Mouse (Mus musculus): ENCODE data around the gene Vldlr. TPM values are rescaled to one million over a fixed set of nuclear protein-coding genes. Genes with fewer than 3 reads are reported as not detected.
A peak's percentile ranks its signal among the peaks of the same experiment; 100 is the strongest.

The Vldlr gene
- polyA plus RNA-seq, 1 experiment from 2014 or later = 32.5 TPM

DNA sequence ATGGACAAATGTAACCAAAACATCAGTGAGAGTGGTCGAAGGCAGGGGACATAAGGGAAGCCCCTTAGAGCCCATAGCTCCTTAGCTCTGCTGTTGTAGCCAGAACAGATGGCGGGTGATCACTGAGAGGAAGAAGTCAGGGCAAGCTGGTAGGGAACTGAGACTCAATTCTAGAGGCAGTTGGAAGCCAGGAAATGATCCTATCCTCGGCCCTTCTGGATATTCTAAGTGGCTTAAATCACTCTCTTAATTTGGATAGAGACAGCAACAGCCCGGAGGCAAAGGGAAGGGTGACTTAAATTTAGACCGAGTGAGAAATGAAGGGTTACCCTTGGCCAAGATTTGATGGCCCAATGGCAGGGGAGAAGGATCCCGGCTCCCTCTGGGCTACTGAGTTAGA, 6.8 kb downstream of the Vldlr start:
- H3K9me3 ChIP-seq (replicated peaks; ENCODE audit: control insufficient read depth, low read length) = no peaks in the 10 kb centered on the region
- no peaks in the 10 kb centered on the region for H3K27me3 ChIP-seq (ENCODE audit: control insufficient read depth, insufficient read depth, low read length)
- no peak overlapping the region for H3K9ac ChIP-seq (ENCODE audit: low read length)
- 67% methylated on average over 6 of the region's 6 CpGs for WGBS
- H3K4me1 ChIP-seq (ENCODE audit: control insufficient read depth, insufficient read depth, low read length) = peaks cover 47% of the 10 kb centered on the region
- ATAC-seq (replicated peaks; ENCODE audit: extremely low read depth, insufficient read depth, low FRiP score) = no peak
- H3K4me2 ChIP-seq (ENCODE audit: low read depth, low read length) = no peak overlapping the region
- no peaks in the 10 kb centered on the region for H3K36me3 ChIP-seq (ENCODE audit: control insufficient read depth, insufficient read depth)
- peak overlapping the region; percentile 3; the same call in 1 of the 2 replicates for H3K27ac ChIP-seq (ENCODE audit: low read length)
- H3K4me3 ChIP-seq (ENCODE audit: low read length) = no peak overlapping the region

DNA sequence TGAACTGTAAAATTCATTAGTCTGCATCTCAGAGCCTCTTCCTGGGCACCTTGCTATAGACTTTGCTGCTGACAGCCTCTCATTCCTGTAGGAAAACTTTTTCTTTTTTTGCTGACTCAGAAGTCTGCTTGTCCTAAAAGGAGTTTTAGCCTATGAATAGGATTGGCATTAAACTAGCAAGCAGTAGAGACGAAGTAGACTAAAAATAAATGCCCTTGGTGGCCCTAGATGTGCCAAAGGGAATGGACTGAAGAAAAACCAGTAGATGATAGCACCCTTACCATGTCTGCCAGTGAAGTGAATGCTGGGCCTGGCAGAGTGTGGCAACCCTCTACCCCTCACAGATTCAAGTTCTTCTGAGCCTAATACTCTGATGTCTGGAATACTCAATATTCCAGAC, 8.1 kb downstream of the Vldlr start:
- Histone ChIP-seq H3K27me3 (ENCODE audit: control insufficient read depth, insufficient read depth, low read length) (no peaks in the 10 kb centered on the region), H3K4me3 (ENCODE audit: low read length) (no peak overlapping the region), H3K36me3 (ENCODE audit: control insufficient read depth, insufficient read depth) (no peaks in the 10 kb centered on the region), H3K9me3 (replicated peaks; ENCODE audit: control insufficient read depth, low read length) (no peaks in the 10 kb centered on the region), H3K9ac (ENCODE audit: low read length) (no peak overlapping the region), H3K27ac (ENCODE audit: low read length) (peak overlapping the region; percentile 81), H3K4me1 (ENCODE audit: control insufficient read depth, insufficient read depth, low read length) (peaks cover 40% of the 10 kb centered on the region), H3K4me2 (ENCODE audit: low read depth, low read length) (peak overlapping the region; percentile 30)
- WGBS = 17% methylated on average over 1 of the region's 1 CpGs
- no peak for ATAC-seq (replicated peaks; ENCODE audit: extremely low read depth, insufficient read depth, low FRiP score)

DNA sequence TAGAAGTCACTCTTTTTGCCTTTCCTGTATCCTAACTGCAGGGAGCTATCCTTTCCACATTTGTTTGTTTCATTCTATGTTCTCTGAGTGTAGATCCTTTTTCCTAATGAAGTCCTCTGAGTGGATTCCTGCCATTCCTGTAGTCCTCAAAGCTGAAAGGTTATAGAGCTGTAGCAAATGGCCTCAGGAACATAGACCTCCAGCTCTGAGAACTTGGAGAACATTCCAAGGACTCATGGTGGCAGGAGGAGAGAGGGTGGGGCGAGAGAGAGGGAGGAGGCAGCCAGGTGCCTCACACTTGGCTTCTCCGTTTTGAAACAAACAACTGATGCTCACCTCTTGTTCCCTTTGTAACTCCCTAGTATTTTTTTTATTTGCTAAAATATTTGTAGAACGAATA, 10.3 kb downstream of the Vldlr start:
- no peak overlapping the region for H3K27ac ChIP-seq (ENCODE audit: low read length)
- H3K4me3 ChIP-seq (ENCODE audit: low read length) = no peak overlapping the region
- no peaks in the 10 kb centered on the region for H3K27me3 ChIP-seq (ENCODE audit: control insufficient read depth, insufficient read depth, low read length)
- H3K4me2 ChIP-seq (ENCODE audit: low read depth, low read length) = no peak overlapping the region
- H3K9ac ChIP-seq (ENCODE audit: low read length) = no peak overlapping the region
- 80% methylated on average over 3 of the region's 3 CpGs for WGBS
- peaks cover 3% of the 10 kb centered on the region; the same call in 1 of the 2 replicates for H3K36me3 ChIP-seq (ENCODE audit: control insufficient read depth, insufficient read depth)
- no peaks in the 10 kb centered on the region for H3K9me3 ChIP-seq (replicated peaks; ENCODE audit: control insufficient read depth, low read length)
- H3K4me1 ChIP-seq (ENCODE audit: control insufficient read depth, insufficient read depth, low read length) = peaks cover 31% of the 10 kb centered on the region
- no peak for ATAC-seq (replicated peaks; ENCODE audit: extremely low read depth, insufficient read depth, low FRiP score)

DNA sequence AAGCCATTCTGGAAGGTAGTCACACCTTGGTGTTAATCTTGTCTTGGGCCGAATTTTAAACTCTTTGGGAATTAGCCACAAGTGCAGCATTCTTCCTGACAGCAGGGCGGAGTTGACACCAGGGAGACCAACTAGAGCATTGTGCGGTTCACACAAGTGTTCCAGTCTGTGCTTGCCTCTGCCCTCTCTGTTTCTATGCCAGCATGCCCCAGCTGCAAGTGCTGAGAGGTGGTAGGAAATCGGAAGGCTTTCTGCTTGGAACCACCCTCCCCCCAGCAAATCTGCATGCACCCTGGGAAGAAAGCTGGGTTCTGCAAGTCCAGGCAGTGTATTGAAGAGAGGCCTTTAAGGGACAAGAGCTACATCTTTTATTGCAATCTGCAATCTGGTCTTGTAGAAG, 10.8 kb downstream of the Vldlr start:
- no peak overlapping the region for H3K9ac ChIP-seq (ENCODE audit: low read length)
- no peak overlapping the region for H3K4me3 ChIP-seq (ENCODE audit: low read length)
- H3K9me3 ChIP-seq (replicated peaks; ENCODE audit: control insufficient read depth, low read length) = no peaks in the 10 kb centered on the region
- ATAC-seq (replicated peaks; ENCODE audit: extremely low read depth, insufficient read depth, low FRiP score) = no peak
- no peak overlapping the region for H3K27ac ChIP-seq (ENCODE audit: low read length)
- no peak overlapping the region for H3K4me2 ChIP-seq (ENCODE audit: low read depth, low read length)
- peaks cover 29% of the 10 kb centered on the region for H3K4me1 ChIP-seq (ENCODE audit: control insufficient read depth, insufficient read depth, low read length)
- H3K27me3 ChIP-seq (ENCODE audit: control insufficient read depth, insufficient read depth, low read length) = no peaks in the 10 kb centered on the region
- WGBS = 67% methylated on average over 4 of the region's 4 CpGs
- peaks cover 5% of the 10 kb centered on the region; the same call in 1 of the 2 replicates for H3K36me3 ChIP-seq (ENCODE audit: control insufficient read depth, insufficient read depth)

DNA sequence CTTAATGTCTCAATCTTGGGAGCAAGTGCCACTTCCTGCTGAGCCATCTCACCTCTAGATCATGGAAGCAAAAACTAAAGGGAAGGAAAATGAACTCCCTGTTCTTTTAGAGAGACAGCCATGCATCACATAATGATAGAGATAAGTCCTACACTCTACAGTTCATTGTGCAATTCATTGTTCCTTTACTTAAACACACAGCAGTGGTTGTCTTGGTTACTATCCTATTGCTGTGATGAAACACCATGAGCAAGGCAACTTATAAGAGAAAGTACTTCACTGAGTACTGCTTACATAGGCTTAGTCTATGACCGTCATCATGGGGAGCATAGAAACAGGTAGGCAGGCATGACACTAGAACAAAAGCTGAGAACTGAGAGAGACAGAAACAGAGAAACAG, 12.0 kb downstream of the Vldlr start:
- Histone ChIP-seq H3K4me3 (ENCODE audit: low read length) (no peak overlapping the region), H3K4me2 (ENCODE audit: low read depth, low read length) (no peak overlapping the region), H3K36me3 (ENCODE audit: control insufficient read depth, insufficient read depth) (peaks cover 8% of the 10 kb centered on the region; the same call in 1 of the 2 replicates), H3K9ac (ENCODE audit: low read length) (no peak overlapping the region), H3K4me1 (ENCODE audit: control insufficient read depth, insufficient read depth, low read length) (peaks cover 20% of the 10 kb centered on the region), H3K27ac (ENCODE audit: low read length) (no peak overlapping the region), H3K9me3 (replicated peaks; ENCODE audit: control insufficient read depth, low read length) (no peaks in the 10 kb centered on the region), H3K27me3 (ENCODE audit: control insufficient read depth, insufficient read depth, low read length) (no peaks in the 10 kb centered on the region)
- 96% methylated on average over 1 of the region's 1 CpGs for WGBS
- ATAC-seq (replicated peaks; ENCODE audit: extremely low read depth, insufficient read depth, low FRiP score) = no peak

DNA sequence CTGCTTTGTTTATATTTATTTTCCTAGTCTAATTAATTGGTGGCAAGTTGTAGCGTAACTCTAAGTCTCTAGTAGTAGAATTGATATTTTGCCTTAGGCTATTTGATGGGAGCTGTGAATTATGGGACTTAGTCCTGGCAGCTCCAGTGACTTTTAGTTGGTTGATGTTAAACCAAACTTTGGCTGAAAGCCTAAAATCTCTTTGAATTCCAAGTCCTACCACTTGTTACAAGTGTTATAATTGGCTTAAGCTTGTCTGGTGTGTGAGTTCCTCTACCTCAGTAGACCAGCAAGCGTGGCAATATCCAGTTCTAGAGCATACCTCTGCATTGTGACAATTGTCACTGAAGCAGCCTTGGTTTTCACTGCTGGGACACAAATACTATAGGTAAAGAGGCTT, 17.1 kb downstream of the Vldlr start:
- no peak overlapping the region for H3K4me3 ChIP-seq (ENCODE audit: low read length)
- ATAC-seq (replicated peaks; ENCODE audit: extremely low read depth, insufficient read depth, low FRiP score) = no peak
- peaks cover 9% of the 10 kb centered on the region; the same call in 1 of the 2 replicates for H3K4me1 ChIP-seq (ENCODE audit: control insufficient read depth, insufficient read depth, low read length)
- no peak overlapping the region for H3K27ac ChIP-seq (ENCODE audit: low read length)
- H3K27me3 ChIP-seq (ENCODE audit: control insufficient read depth, insufficient read depth, low read length) = no peaks in the 10 kb centered on the region
- H3K9ac ChIP-seq (ENCODE audit: low read length) = no peak overlapping the region
- H3K4me2 ChIP-seq (ENCODE audit: low read depth, low read length) = no peak overlapping the region
- no peaks in the 10 kb centered on the region for H3K9me3 ChIP-seq (replicated peaks; ENCODE audit: control insufficient read depth, low read length)
- 68% methylated on average over 2 of the region's 2 CpGs for WGBS
- peaks cover 34% of the 10 kb centered on the region for H3K36me3 ChIP-seq (ENCODE audit: control insufficient read depth, insufficient read depth)

DNA sequence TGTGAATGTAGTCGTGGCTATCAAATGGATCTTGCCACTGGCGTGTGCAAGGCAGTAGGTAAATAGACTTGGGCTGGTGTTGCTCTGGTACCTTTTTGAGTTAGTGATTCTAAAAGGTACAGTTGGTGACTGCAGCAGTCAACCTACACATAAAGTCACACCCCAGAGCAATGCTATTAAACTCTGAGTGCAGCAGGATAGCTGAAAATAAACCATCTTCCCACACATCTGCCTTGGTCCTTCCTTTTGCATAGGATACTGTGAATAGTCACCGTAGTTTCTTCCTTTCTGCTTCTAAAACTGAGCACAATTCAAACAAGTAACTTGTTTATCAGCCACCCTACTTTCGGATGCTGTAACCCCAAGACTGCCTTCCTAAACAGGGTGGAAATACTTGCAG, 23.6 kb downstream of the Vldlr start:
- Histone ChIP-seq H3K4me3 (ENCODE audit: low read length) (no peak overlapping the region), H3K4me2 (ENCODE audit: low read depth, low read length) (no peak overlapping the region), H3K9me3 (replicated peaks; ENCODE audit: control insufficient read depth, low read length) (no peaks in the 10 kb centered on the region), H3K4me1 (ENCODE audit: control insufficient read depth, insufficient read depth, low read length) (peaks cover 4% of the 10 kb centered on the region), H3K27me3 (ENCODE audit: control insufficient read depth, insufficient read depth, low read length) (no peaks in the 10 kb centered on the region), H3K36me3 (ENCODE audit: control insufficient read depth, insufficient read depth) (peaks cover 61% of the 10 kb centered on the region), H3K9ac (ENCODE audit: low read length) (no peak overlapping the region), H3K27ac (ENCODE audit: low read length) (no peak overlapping the region)
- WGBS = 86% methylated on average over 4 of the region's 4 CpGs
- no peak for ATAC-seq (replicated peaks; ENCODE audit: extremely low read depth, insufficient read depth, low FRiP score)

DNA sequence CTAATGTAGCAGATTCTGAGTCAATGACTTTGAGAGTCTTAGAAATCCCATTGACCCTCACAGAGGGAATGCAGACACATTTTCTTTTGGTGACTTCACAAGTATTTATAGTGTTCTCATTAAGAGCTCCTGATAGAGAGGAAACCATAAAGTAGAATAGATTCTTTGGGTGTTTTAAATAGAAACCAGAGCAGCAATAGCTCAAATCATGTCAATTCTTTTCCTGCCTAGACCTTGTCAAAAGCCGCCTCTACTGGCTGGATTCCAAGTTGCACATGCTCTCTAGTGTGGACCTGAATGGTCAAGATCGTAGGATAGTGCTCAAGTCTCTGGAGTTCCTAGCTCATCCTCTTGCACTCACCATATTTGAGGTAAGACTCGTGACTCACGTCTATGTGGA, 27.2 kb downstream of the Vldlr start:
- H3K27ac ChIP-seq (ENCODE audit: low read length) = peak overlapping the region; percentile 58
- no peaks in the 10 kb centered on the region for H3K27me3 ChIP-seq (ENCODE audit: control insufficient read depth, insufficient read depth, low read length)
- no peak overlapping the region for H3K4me3 ChIP-seq (ENCODE audit: low read length)
- WGBS = 37% methylated on average over 4 of the region's 4 CpGs
- H3K4me1 ChIP-seq (ENCODE audit: control insufficient read depth, insufficient read depth, low read length) = peaks cover 4% of the 10 kb centered on the region
- H3K9ac ChIP-seq (ENCODE audit: low read length) = no peak overlapping the region
- H3K9me3 ChIP-seq (replicated peaks; ENCODE audit: control insufficient read depth, low read length) = no peaks in the 10 kb centered on the region
- no peak overlapping the region for H3K4me2 ChIP-seq (ENCODE audit: low read depth, low read length)
- ATAC-seq (replicated peaks; ENCODE audit: extremely low read depth, insufficient read depth, low FRiP score) = peak; percentile 63
- peaks cover 61% of the 10 kb centered on the region for H3K36me3 ChIP-seq (ENCODE audit: control insufficient read depth, insufficient read depth)

DNA sequence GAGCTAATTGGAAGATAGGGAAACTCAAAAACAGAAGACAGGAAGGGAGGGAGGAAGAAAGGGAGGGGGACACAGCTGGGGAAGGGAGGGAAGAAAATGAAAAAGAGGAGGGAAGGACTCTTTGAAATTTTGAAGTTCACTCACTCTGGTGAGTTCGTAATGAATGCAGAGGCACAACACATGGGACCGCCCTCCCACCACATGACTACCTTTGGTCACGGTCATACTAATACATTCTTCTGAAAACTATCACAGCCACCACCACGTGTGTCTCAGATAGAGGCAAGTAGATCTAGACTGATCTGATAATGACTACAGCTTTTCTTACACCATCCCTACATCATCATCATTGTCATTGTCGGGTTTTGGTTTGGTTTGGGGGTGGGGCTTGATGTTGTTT, 38.5 kb downstream of the Vldlr start:
- no peak overlapping the region for H3K9ac ChIP-seq (ENCODE audit: low read length)
- no peaks in the 10 kb centered on the region for H3K27me3 ChIP-seq (ENCODE audit: control insufficient read depth, insufficient read depth, low read length)
- H3K27ac ChIP-seq (ENCODE audit: low read length) = no peak overlapping the region
- H3K4me1 ChIP-seq (ENCODE audit: control insufficient read depth, insufficient read depth, low read length) = peaks cover 4% of the 10 kb centered on the region; the same call in 1 of the 2 replicates
- no peak overlapping the region for H3K4me2 ChIP-seq (ENCODE audit: low read depth, low read length)
- ATAC-seq (replicated peaks; ENCODE audit: extremely low read depth, insufficient read depth, low FRiP score) = no peak
- 87% methylated on average over 5 of the region's 5 CpGs for WGBS
- H3K4me3 ChIP-seq (ENCODE audit: low read length) = no peak overlapping the region
- peaks cover 6% of the 10 kb centered on the region; the same call in 1 of the 2 replicates for H3K36me3 ChIP-seq (ENCODE audit: control insufficient read depth, insufficient read depth)
- no peaks in the 10 kb centered on the region for H3K9me3 ChIP-seq (replicated peaks; ENCODE audit: control insufficient read depth, low read length)
